Mouse (Mus musculus) MEL (cell line): ENCODE results near the gene Reep1. TPM values are rescaled to one million over a fixed set of nuclear protein-coding genes. Genes with fewer than 3 reads are reported as not detected.

Experiments used
- DNase-seq: peaks from one replicate; pipeline ENCODE4 v3.0.0; 2011; ENCODE audit warnings: low read depth, low spot score
- H3K27ac ChIP-seq: 2 replicates; pipeline ENCODE4 v1.5.1; 2012; ENCODE audit warnings: low read depth, mild to moderate bottlenecking, control low read depth, low read length, moderate library complexity; ENCODE audit not compliant: control insufficient read depth
- H3K27me3 ChIP-seq, 2 experiments: fragments of 150-350 bp in 1 of 2; sonication (generic) in 1 of 2; 2 replicates each; pipeline ENCODE4 v1.6.1; 2012; ENCODE audit warnings: low read length in 2 of 2, mild to moderate bottlenecking in 2 of 2, improper control_type of control experiment in 1 of 2, moderate library complexity in 1 of 2; ENCODE audit not compliant: insufficient read depth in 2 of 2, control insufficient read depth in 1 of 2
- H3K36me3 ChIP-seq, 2 experiments: 2 replicates each; pipeline ENCODE4 v1.6.1; 2012 to 2014; ENCODE audit warnings: low read length in 2 of 2, improper control_type of control experiment in 1 of 2, inconsistent platforms in 1 of 2, mild to moderate bottlenecking in 1 of 2; ENCODE audit not compliant: insufficient read depth in 2 of 2, control insufficient read depth in 1 of 2
- H3K4me1 ChIP-seq, 2 experiments: fragments of 150-350 bp in 1 of 2; sonication (generic) in 1 of 2; 2 replicates each; pipeline ENCODE4 v1.6.1; 2012; ENCODE audit warnings: low read length in 2 of 2, improper control_type of control experiment in 1 of 2, mild to moderate bottlenecking in 1 of 2; ENCODE audit not compliant: insufficient read depth in 2 of 2, control insufficient read depth in 1 of 2
- H3K4me3 ChIP-seq, 2 experiments: fragments of 150-350 bp in 1 of 2; sonication (generic) in 1 of 2; 2 replicates each; pipeline ENCODE4 v1.5.1; 2012; ENCODE audit warnings: low read depth in 2 of 2, low read length in 2 of 2, mild to moderate bottlenecking in 2 of 2, moderate library complexity in 2 of 2, control low read depth in 1 of 2, improper control_type of control experiment in 1 of 2; ENCODE audit not compliant: control insufficient read depth in 1 of 2, insufficient read depth in 1 of 2
- H3K79me2 ChIP-seq: 2 replicates; pipeline ENCODE4 v1.6.1; 2012; ENCODE audit warnings: mild to moderate bottlenecking, low read length, moderate library complexity; ENCODE audit not compliant: control insufficient read depth, poor library complexity, insufficient read depth
- H3K9ac ChIP-seq: 2 replicates; pipeline ENCODE4 v1.6.1; 2012; ENCODE audit warnings: low read depth, mild to moderate bottlenecking, control low read depth, low read length, moderate library complexity; ENCODE audit not compliant: control insufficient read depth, poor library complexity, severe bottlenecking
- H3K9me3 ChIP-seq: fragments of 150-350 bp; sonication (generic); replicated peaks from 2 replicates; pipeline ENCODE4 v1.6.1; 2012; ENCODE audit warnings: mild to moderate bottlenecking, low read length, improper control_type of control experiment, moderate library complexity; ENCODE audit not compliant: insufficient read depth
- E2F4 ChIP-seq: IDR thresholded peaks from 2 replicates; pipeline ENCODE4 v1.6.1; 2011; ENCODE audit warnings: low read depth, low read length, improper control_type of control experiment, borderline replicate concordance
- ELF1 ChIP-seq: IDR thresholded peaks from 2 replicates; pipeline ENCODE4 v1.6.1; 2014; ENCODE audit warnings: low read depth, mild to moderate bottlenecking, inconsistent platforms, low read length, improper control_type of control experiment, moderate library complexity
- EP300 ChIP-seq, 2 experiments: IDR thresholded peaks; 2 replicates each; pipeline ENCODE4 v1.6.1; 2011; ENCODE audit warnings: improper control_type of control experiment in 2 of 2, low read length in 2 of 2, low read depth in 1 of 2, mild to moderate bottlenecking in 1 of 2
- GABPA ChIP-seq: IDR thresholded peaks from 2 replicates; pipeline ENCODE4 v1.6.1; 2012; ENCODE audit warnings: low read depth, mild to moderate bottlenecking, inconsistent platforms, low read length, improper control_type of control experiment, moderate library complexity
- GATA1 ChIP-seq: IDR thresholded peaks from 2 replicates; pipeline ENCODE4 v1.6.1; 2011; ENCODE audit warnings: low read depth, low read length, improper control_type of control experiment
- KAT2A ChIP-seq: conservative IDR thresholded peaks from 2 replicates; pipeline ENCODE4 v1.6.1; 2012; ENCODE audit warnings: low read depth, low read length, improper control_type of control experiment, inconsistent platforms
- MAZ ChIP-seq: IDR thresholded peaks from 2 replicates; pipeline ENCODE4 v1.6.1; 2012; ENCODE audit warnings: low read depth, mild to moderate bottlenecking, inconsistent platforms, low read length, improper control_type of control experiment
- NRF1 ChIP-seq: IDR thresholded peaks from 2 replicates; pipeline ENCODE4 v1.6.1; 2014; ENCODE audit warnings: low read depth, mild to moderate bottlenecking, inconsistent platforms, low read length, improper control_type of control experiment, moderate library complexity; ENCODE audit not compliant: poor library complexity, insufficient read depth, severe bottlenecking
- RAD21 ChIP-seq: IDR thresholded peaks from 2 replicates; pipeline ENCODE4 v1.6.1; 2011; ENCODE audit warnings: mild to moderate bottlenecking, low read depth, low read length, improper control_type of control experiment
- SIN3A ChIP-seq: IDR thresholded peaks from 2 replicates; pipeline ENCODE4 v1.6.1; 2012; ENCODE audit warnings: low read length, improper control_type of control experiment, inconsistent platforms
- TAL1 ChIP-seq: IDR thresholded peaks from 2 replicates; pipeline ENCODE4 v1.6.1; 2012; ENCODE audit warnings: mild to moderate bottlenecking, inconsistent platforms, low read length, moderate library complexity, mixed read lengths
- TBP ChIP-seq: IDR thresholded peaks from 2 replicates; pipeline ENCODE4 v1.8.0; 2011; ENCODE audit warnings: low read depth, low read length, improper control_type of control experiment
- TCF12 ChIP-seq: IDR thresholded peaks from 2 replicates; pipeline ENCODE4 v1.6.1; 2014; ENCODE audit warnings: low read depth, mild to moderate bottlenecking, inconsistent platforms, low read length, improper control_type of control experiment, moderate library complexity
- UBTF ChIP-seq: IDR thresholded peaks from 2 replicates; pipeline ENCODE4 v1.6.1; 2012; ENCODE audit warnings: low read depth, mild to moderate bottlenecking, inconsistent platforms, low read length, improper control_type of control experiment, moderate library complexity, borderline replicate concordance; ENCODE audit not compliant: insufficient read depth
- USF1 ChIP-seq: IDR thresholded peaks from 2 replicates; pipeline ENCODE4 v1.6.1; 2014; ENCODE audit warnings: low read depth, mild to moderate bottlenecking, inconsistent platforms, low read length, improper control_type of control experiment, moderate library complexity
- ZC3H11A ChIP-seq: IDR thresholded peaks from 2 replicates; pipeline ENCODE4 v1.6.1; 2012; ENCODE audit warnings: low read depth, mild to moderate bottlenecking, inconsistent platforms, low read length, improper control_type of control experiment
- polyA plus RNA-seq, 2 experiments: library from polyadenylated mRNA; stranded (reverse) in 1 of 2; unstranded in 1 of 2; fragments of >175 nt in 1 of 2; fragments of >200 nt in 1 of 2; gene quantifications; 2 replicates each; pipeline versions ENCODE4 v1.2.1 to v1.2.4; 2012; ENCODE audit warnings: low replicate concordance in 2 of 2, low read depth in 1 of 2; ENCODE audit not compliant: insufficient read length in 2 of 2, insufficient read depth in 1 of 2, missing spikeins in 1 of 2
- total RNA-seq: library from RNA; depleted of rRNA; stranded (reverse); fragments of 300-350 nt; gene quantifications from 2 replicates; pipeline ENCODE4 v1.2.3, GENCODE M21; 2012

Gene Reep1
- total and polyA plus RNA-seq, 3 experiments = 0.12 to 0.36 TPM; not detected in 1

DNA sequence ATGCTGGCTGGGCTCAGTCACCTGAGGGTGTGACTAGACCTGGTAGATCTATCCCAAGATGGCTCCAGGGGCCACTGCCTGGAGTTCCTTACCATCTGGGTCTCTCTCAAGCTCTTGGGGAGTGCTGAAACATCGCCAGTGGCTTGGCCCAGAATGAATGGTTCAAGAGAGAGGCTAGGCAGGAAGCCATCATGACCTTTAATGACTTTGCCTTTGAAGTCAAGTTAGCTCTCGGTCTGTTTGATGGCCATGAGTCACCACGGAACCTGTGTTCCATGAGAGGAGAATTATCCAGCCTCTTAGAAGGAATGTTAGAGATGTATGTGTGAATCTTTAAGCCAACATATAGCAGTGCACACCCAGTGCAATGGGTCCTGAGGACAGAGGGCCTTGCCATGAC lies 92.0 kb downstream of the Reep1 start:
- DNase-seq = no peak
- H3K36me3 ChIP-seq = 0 out of 4 replicates have a peak, but pooled peaks cover 0 to 6% of the 10 kb centered on the region in 2 experiments
- H3K79me2 ChIP-seq = no peaks in the 10 kb centered on the region
- H3K27me3 ChIP-seq = no peaks in the 10 kb centered on the region
- no peak overlapping the region for H3K9ac ChIP-seq
- H3K4me3 ChIP-seq = no peak overlapping the region
- TF ChIP-seq RAD21 = no peak
- no peak for TF ChIP-seq ZC3H11A
- TF ChIP-seq TCF12 = no peak
- H3K9me3 ChIP-seq = no peaks in the 10 kb centered on the region
- peaks cover 5 to 11% of the 10 kb centered on the region in 2 experiments for H3K4me1 ChIP-seq
- H3K27ac ChIP-seq = no peak overlapping the region

DNA sequence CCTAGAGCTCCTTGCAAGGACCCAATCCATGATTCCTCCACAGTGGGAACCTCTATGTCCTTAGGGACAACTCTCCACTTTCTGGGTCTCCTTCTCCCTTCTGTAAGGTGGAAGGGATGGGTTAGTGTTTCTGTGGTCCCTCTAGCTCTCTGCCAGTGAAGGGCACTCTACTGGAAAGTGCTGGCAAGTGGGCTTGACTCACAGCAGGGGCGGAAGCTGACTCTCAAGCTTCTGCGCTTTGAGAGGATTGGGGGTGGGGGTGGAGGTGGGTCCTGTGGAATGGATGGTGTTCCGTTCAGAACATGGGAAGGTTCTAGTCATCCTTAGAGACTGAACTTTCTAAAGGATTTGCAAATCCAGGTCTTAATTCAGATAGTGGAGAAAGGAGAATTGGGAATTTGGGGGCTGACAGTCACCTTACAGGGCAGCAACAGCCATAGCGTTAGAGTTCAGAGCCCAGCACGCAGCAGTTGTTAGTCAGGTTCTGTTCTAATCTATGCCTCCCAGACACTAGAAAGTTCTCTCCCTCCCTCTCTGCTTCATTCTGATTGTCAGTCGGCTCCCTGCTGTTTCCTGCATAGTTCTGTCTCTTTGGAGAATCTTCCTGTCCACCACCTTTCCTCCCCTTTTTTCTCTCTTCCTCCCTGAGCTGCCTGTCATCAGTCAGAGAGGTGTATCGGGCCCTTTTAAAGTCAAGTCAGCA lies 93.8 kb downstream of the Reep1 start:
- TF ChIP-seq USF1 (no peak), E2F4 (no peak), EP300 (IDR thresholded peaks at IDR 0.05; ENCODE audit: low read depth in 1 of 2, low read length in 2 of 2) (peak; percentile 70 to 82), NRF1 (no peak), ELF1 (no peak), ZC3H11A (no peak), KAT2A (no peak), UBTF (no peak), GABPA (no peak), GATA1 (peak; percentile 85), TCF12 (peak; percentile 80), SIN3A (peak; percentile 32; the same call in 1 of the 2 replicates), TAL1 (peak; percentile 95), MAZ (no peak), TBP (no peak)
- H3K4me1 ChIP-seq = peaks cover 5 to 11% of the 10 kb centered on the region in 2 experiments
- no peak overlapping the region for H3K27ac ChIP-seq
- H3K27me3 ChIP-seq = no peaks in the 10 kb centered on the region
- DNase-seq = peak; percentile 80
- H3K9me3 ChIP-seq = no peaks in the 10 kb centered on the region
- 0 out of 4 replicates have a peak, but pooled peaks cover 0 to 6% of the 10 kb centered on the region in 2 experiments for H3K36me3 ChIP-seq
- H3K9ac ChIP-seq = peak overlapping the region; percentile 1; the same call in 1 of the 2 replicates
- no peaks in the 10 kb centered on the region for H3K79me2 ChIP-seq
- H3K4me3 ChIP-seq = peak overlapping the region; percentile 9 to 64
